Mouse (Mus musculus) left cerebral cortex, adult 8-10 months (tissue): ENCODE results near the gene Plcz1. TPM values are rescaled to one million over a fixed set of nuclear protein-coding genes. Genes with fewer than 3 reads are reported as not detected.

ENCODE experiments used
- DNase-seq, 2 experiments: peaks; one replicate each; pipeline ENCODE4 v3.0.0; 2022; ENCODE audit warnings: low spot score in 2 of 2
- total RNA-seq, 4 experiments: library from RNA; stranded (reverse); gene quantifications; 2 replicates each; pipeline ENCODE4 v1.2.4; 2022

Gene Plcz1
- total RNA-seq: under 1 TPM in 3 of 4 experiments, not detected in 1; 0.67 to 0.94 (median 0.72) TPM

GRCm38 (mm10) chr6:140041357-140041756 is at the start of gene Plcz1:
Plcz1 (minus strand) TSS chr6:140041457.
- no peak for DNase-seq

DNA sequence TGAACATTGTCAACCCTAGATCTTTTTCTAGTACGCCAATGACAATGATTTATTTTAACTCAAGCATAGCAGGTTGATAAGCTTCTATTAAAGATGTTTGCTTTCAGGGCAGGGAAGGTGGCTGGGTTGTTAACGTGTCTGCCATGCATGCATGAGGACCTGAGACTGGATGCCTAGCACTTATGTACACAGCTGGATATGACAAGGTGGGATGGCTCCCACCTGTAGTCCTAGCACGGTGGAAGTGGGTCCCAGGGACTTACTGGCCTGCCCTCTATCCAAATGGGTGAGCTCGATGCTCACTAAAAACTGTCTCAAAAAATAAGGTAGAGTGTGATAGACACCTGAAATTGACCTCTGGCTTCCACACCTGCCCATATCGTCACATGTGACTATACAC is 48.6 kb upstream of the Plcz1 start:
- no peak for DNase-seq

- no peak for DNase-seq
These were observed 40.5 kb upstream of the Plcz1 start for GRCm38 (mm10) chr6:140081739-140082138.

- no peak for DNase-seq
These were observed 39.7 kb upstream of the Plcz1 start for GRCm38 (mm10) chr6:140080933-140081332.

DNA sequence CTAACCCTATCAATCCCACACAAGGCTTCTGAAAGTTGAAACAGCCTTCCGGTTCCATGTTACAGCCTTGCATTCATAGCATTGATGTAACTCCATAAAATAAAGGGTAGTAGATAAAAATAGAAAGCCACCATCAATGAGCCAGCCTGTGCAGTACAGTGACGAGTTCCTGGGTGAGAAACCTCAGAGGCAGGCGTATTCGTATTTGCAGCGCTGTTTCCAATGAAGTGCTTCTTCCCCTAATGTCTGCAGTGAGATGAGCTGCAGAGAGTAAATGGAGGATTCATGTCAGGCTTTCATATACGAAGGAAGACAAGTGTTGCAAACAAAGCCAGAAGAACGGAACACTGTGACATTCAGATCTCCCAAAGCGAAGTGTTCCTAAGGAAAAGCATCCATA is 27.9 kb upstream of the Plcz1 start:
- DNase-seq: no peak

- peak in 1 of 2 experiments; percentile 54 for DNase-seq
These were observed 13.1 kb upstream of the Plcz1 start for GRCm38 (mm10) chr6:140054271-140054928.

DNA sequence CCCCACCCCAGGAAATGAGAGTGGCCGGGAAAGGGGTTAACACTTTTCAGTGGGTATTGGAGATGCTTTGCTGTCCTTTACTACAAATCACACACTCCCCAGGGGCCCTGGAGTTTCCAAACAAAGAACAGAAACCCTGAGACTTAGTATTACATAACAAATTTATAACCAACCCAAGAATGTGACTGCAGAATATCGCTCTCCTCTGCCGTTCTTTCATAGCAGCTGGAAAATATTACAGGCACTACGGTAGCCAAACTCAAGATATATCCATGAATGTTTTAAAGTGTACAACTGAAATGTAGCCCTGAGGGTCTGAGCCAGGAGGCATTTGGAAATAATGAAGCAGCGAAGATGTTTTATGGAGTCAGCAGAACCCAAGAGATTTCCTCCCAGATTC is 10.2 kb upstream of the Plcz1 start:
- DNase-seq: no peak

GRCm38 (mm10) chr6:140040952-140041351 is 305 bp downstream of the Plcz1 start, which contains the start of gene Capza3:
Capza3 (plus strand) TSS chr6:140041252.
- DNase-seq: no peak

DNA sequence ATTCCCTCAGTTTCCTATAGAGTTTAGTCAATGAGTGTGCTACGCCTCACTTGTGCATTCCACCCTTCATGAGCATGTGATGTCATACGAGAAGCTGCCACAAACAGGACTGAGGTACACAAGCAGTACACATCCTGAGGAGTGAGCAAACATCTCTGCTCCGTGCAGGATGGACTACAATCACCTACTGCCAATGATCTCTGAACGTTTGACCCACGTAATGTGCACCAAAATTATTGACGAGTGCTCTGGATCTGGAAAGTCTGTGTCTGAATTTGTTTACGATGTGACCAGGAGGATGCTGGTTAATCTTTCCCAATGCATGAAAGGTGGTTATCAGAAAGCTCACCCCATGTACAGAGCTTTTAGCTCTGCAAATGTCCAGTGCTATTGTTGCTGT is 16.9 kb downstream of the Plcz1 start:
- no peak for DNase-seq

GRCm38 (mm10) chr6:140005181-140005580 is 36.1 kb downstream of the Plcz1 start:
- no peak for DNase-seq

GRCm38 (mm10) chr6:139989597-139989996 is 51.7 kb downstream of the Plcz1 start:
- no peak for DNase-seq

DNA sequence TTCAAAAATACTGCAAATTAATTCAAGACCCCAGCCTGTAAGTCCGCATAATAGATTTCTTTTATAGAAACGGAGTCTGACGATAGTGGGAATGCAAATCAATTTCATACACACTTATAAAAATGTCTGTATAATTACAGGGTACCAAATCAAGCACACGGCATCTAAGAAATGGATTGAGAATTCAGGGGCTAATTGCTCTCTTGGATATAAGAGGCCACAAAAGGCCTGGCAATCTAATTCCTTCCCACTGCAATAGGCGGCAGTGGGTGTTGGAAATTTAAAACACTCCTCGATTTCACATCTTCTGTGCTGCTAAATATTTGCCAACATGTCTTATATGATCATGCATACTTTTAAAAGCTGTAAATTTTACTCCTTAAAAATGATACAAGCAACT is 52.2 kb downstream of the Plcz1 start:
- no peak for DNase-seq

DNA sequence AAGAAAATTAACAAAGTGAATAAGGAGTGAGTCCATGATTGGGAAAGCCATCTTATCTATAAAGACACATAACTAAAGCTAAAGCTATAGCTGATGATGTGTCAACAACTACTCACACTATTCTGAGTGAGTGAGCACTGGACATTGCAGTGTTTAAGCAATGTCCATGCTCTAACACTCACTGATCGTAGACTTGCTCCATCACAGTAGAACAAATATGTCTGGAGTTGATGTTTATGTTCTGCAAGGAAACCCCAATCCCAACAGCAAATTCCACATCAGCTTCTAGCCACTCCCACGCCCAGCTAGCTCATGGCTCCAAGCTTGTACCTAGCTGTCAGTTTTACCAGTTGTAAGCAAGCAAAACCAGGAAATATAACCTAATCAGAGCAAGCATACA is 54.7 kb downstream of the Plcz1 start:
- no peak for DNase-seq

- no peak for DNase-seq
These were observed 57.2 kb downstream of the Plcz1 start for GRCm38 (mm10) chr6:139984069-139984468.

DNA sequence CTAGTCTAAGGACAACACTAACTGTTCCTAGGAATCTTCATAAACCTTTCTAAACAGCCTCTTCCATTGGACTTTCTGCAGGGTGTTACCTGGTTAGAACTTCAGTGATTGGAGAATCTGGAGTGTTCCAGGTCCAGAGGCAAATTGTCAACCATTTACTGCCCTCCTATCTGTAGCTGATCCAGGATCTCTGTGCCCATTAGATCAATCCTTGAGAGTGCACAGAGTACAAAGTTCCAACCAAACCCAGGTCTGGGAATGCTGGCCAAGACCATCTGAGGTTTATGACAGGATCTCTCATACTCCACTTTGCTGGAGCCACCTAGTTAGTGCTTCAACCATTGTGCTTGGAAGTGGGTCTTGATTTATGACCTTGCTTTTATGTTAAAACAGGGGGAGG is 60.2 kb downstream of the Plcz1 start:
- DNase-seq: no peak

DNA sequence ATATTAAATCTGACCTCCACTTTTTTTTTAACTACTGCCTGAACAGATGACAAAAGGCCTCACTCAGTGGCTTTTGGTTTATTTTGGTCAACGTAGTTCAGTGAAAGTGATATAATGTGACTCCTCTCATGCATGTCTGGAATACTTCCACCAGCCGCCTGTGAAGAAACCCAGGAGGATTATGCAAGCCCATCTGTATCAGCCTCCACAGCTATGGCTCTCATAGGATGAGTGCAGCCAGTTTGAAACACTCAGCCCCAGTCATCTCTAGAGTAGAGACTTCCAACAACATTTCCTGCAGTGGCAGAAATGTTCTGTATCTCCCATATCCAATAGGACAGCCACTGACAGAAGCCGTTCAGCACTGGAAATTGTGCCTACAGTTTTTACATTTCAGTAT is 63.1 kb downstream of the Plcz1 start:
- DNase-seq: no peak

DNA sequence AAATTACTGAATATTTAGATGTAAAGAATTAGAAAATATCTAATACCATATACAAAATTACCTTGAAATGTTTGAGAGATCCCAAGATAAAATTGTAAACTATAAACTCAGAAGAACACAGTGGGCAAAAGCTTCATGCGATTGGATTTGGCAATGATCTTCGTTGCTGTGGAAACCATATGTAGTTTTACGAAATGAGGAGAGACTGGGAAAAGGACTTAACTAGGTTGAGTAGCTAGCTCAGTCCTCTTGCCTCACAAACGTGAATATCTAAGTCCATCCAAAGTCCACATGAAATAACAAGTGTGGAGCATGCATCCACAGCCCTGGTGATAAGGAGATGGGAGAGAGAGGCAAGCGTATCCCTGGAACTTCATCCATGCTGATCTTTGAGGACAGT is 66.6 kb downstream of the Plcz1 start:
- DNase-seq: no peak

GRCm38 (mm10) chr6:139971608-139972298 is 69.5 kb downstream of the Plcz1 start:
- no peak for DNase-seq

DNA sequence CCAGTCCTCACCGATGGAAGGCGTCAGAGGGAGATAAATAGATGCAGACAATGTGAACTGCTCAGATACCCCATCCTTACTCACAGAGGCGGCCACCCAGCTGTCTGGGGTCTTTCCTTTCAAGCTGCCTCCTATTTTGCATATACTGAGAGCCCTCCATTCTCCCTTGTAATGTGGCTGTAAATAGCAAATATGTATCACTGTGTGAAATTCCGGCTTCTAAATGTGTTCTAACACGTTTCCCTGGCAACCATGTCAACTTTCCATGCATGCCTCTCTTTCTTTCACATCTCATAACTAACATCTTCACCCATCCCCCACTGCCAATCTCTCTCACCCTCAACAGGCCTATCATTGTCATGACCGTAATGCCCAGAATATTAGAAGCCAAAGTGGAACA is 74.6 kb downstream of the Plcz1 start:
- no peak for DNase-seq

DNA sequence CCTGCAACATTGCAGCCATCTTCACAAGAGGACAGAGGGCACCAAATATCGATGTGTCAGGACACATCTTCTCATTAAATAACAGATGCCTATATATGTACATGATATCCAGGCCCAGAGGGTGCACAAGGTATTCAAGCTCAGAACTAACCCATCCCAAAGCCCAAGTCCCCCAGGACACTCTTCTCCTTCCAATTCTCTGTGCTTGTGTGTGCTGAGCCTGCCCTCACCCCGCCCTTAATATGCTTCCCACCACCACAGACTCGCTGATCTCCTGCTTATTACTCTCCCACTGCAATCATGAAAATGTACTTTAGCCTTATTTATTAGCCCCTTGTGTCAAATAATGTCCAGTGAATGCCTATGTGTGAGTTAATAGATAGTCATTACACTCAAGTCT is 76.4 kb downstream of the Plcz1 start:
- no peak for DNase-seq

DNA sequence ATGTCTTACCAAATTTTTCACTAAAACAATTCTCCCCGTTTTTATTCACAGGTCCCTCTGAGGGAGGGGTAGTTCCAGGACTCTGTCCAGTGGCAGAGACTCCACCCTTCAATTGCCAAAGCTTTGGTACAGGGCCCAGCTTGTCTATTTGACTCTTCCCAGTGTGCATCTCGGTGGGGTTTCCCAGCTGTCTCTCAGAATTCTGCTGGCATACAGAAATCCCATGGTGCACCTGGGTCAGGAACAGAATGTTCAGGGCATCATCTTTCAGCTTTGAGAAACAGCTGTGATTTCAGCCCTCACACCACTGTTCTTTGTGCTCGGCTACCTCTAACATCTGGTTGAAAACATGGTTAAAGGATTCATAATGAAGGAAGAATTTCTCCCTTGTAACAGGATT is 77.5 kb downstream of the Plcz1 start:
- no peak for DNase-seq

- DNase-seq: no peak
These were observed 83.6 kb downstream of the Plcz1 start for GRCm38 (mm10) chr6:139957531-139958241.

- no peak for DNase-seq
These were observed 87.7 kb downstream of the Plcz1 start for GRCm38 (mm10) chr6:139953596-139953995.
